Mouse (Mus musculus) urinary bladder, postnatal 4 days (tissue): ENCODE results near the gene Arl4a.

Experiments
- DNase-seq, 2 experiments: peaks; one replicate each; pipeline ENCODE4 v3.0.0; 2021 to 2022; ENCODE audit warnings: low spot score in 2 of 2

Arl4a gene

GRCm38 (mm10) chr12:40009866-40010265 lies 28.0 kb downstream of the Arl4a start:
- DNase-seq: no peak

GRCm38 (mm10) chr12:40008459-40008858 lies 29.4 kb downstream of the Arl4a start:
- no peak for DNase-seq

GRCm38 (mm10) chr12:40004766-40005165 lies 33.1 kb downstream of the Arl4a start:
- DNase-seq: no peak

GRCm38 (mm10) chr12:39998853-39999195 lies 39.0 kb downstream of the Arl4a start:
- DNase-seq: no peak

DNA sequence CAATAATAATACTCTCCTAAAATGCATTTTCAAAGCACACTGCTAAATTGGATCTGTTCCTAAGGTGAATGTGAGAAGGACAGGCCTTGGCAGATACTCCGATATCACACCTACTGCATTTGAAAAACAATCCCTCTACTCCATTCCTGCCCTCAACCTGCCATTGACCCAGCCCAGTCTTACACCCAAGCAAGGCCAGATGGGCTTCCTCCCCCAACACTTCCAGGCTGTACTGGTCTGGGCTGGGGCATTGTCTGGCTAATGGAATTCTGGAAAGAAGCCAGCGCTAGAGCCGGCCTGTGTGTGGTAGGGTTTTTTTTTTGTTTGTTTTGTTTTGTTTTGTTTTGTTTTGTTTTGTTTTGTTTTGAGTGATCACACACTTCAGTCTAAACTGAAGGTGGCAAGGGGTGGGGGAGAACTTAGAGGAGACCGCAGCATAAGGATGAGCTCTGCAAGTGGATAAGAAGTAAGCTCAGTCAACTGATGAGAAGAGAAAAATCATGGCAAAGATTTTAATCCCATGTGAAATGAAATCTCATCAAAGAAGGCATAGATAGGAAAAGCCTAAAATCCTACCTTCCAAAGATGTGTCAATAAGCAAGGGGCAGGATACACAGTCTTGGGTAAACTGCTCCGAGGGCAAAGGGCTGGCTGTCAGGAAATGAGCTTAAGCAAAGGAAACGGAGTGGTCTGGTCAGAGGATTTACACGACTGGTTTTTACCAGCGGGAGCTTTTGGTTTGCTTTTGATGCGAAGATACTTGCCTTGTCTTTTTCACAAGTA lies 39.6 kb downstream of the Arl4a start:
- no peak for DNase-seq

DNA sequence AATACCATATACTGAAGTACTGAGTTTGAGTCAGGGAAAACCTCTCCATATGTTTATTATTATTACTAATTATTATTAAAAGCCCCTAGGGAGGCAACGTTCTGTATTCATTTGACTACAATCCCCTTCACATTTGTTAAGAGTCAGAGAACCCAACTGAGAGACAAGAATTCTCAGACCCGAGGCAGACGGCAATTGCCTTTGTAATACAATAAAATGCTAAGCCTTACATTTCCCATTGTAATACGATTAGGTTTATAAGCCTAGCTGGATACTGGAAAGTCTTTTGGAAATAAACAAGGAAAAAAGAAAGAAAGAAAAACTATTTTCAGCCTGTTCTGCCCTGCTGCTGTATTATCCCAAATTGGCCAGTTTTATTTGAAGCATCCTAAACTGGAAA lies 40.2 kb downstream of the Arl4a start:
- no peak for DNase-seq

DNA sequence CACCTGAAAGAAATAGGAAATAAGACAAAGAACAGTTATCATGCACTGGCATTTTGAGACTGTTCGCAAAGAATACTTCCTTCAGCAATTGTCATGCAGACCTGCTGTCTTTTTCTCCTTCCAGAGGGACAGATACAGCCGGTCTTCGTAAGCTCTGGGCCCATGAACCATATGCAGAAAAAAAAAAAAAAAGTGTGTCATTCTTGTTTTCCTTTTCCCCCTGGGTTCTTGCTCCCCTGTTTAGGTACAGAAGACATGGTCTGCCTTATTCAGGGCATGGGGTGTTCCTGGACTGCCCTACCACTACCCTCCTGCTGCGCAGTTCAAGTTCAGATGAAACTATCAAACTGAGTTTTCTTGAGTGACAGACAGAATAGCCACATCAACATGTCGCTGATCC lies 41.8 kb downstream of the Arl4a start:
- DNase-seq: no peak

DNA sequence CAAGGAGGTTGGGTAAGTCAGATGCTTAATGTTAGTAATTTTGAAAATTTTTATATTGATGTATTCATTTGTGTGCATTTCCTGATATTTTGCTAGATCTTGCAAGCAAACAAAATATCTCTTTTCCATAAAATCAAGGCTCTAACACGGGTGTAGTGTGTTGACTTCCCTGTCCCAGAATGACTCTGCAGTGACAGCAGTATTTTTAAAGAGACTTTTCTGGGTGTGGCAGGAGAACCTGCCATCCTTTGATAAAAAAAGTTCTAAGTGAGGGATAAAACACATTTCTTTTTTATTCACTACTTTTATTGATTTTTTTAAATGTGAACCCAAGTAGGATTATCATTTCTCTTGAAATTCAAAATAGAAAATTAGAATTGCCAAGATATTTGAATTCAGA lies 42.2 kb downstream of the Arl4a start:
- no peak for DNase-seq

GRCm38 (mm10) chr12:39992767-39993302 lies 45.0 kb downstream of the Arl4a start:
- DNase-seq: no peak

- DNase-seq: no peak
Observed at GRCm38 (mm10) chr12:39990830-39991780, 46.7 kb downstream of the Arl4a start.

DNA sequence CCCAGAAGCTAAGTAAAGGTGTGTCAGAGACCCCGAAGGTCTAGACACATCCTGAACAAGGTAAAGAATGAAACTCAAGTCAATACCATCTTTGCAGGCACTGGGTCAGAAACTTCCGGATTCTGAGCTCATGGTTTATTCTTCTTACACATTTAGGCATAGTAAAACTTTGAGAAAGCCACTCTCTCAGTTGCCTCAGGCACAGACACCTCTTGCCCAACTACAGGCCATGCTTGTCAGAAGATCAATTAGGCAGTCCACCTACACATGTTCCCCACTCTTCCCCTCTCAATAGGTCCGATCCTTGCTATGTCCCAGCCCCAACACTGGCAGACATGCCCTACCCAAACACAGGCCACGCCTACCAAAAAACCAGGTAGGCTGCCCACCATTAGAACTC lies 48.7 kb downstream of the Arl4a start:
- DNase-seq: no peak

DNA sequence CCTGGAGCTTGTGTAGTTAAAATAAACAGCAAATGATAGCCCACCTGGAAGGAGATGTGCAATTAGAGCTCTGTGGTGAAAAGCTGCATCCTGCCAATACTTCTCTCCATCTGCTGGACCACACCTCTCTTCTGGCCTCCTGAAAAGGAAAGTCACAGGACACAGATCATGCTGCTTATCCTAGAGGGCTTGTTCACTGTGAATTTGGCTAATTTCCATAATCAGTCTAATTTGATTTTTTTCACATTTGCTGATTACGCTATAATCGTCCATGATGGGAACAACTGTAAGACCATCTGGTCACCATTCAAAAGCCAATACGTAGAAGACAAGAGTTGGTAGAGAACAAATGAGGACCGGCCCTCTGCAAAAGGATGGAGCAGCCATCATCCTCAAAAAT lies 50.6 kb downstream of the Arl4a start:
- DNase-seq: no peak

DNA sequence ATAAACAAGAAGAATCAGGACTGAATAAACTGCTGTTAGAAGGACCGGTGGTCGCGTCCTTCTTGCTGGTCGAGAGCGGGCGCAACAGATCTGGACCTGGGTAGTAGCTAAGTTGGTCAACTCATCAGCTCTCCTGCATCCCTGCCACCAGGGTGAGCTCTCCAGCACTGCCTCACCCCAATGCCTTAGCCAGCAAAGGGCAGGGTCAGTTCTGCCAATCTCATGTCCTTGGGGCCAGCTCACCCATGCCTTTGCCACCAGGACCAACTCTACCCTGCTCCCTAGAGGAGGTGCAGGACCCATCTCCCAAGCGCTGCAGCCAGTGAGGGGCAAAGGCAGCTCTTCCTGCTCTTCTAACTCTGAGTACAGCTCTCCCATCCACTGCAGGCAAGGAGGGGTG lies 52.2 kb downstream of the Arl4a start:
- no peak for DNase-seq

GRCm38 (mm10) chr12:39979792-39980191 lies 58.0 kb downstream of the Arl4a start:
- no peak for DNase-seq

DNA sequence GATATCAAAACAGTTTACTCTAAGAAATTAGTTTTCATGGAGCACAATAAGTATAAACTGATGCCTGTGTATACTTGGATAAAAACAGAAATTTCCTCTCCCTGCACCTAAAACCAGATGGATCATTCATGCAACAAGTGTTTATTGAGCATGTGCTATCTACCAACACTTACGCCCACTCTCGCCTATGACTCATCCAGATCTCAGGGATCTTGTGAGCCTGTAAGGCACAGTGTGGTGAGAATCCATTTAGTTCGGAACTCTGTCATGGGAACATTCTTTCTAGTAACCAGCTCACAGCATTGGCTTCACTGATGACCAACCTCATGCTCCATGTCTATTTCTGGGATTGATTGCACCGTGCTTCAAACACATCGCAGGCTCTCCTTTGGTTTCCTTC lies 58.8 kb downstream of the Arl4a start:
- no peak for DNase-seq

DNA sequence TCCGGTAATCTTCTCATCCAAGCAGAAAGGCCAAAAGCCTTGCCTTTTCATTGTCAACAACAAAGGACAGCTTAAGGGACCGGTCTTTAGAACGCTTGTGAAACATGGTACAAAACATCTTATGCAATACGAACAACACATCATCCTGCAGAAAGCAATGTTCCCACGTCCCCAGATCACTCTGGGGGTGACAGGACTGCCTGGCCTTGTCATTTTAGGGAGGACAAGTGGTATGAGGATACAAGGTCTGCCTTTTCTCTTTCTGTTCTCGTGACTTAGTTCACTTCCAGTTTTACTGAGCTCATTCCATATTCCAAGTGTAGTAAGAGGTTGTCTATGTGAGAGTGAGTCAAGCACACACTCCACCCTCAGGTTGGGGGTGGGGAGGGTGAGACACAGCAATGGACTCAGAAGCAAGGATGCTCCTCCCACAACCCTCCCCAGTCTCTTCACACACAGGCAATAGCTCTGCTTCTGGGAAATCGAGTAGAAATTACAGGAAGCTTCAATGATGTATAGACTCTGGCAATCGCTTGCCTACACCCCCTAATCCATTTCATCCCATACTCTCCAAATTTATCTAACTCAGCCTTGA lies 59.7 kb downstream of the Arl4a start:
- no peak for DNase-seq

DNA sequence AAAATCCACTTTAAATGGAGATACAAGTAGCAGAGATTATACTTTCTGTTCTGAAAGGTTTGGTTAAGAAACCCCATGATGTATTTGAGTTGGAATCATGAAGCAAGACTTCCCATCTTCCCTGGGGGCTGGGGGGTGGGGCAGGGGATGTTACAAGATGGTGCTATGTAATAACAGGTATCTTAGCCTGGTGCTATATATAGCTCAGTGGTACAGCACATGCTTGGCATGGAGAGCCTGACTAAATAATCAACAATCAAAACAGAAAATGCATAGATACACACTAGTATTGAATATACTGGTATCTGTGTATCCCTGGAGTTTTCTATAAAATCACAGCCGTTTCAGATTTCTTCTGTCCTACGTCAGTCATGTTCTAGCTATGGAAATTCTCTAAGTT lies 61.4 kb downstream of the Arl4a start:
- no peak for DNase-seq

- no peak for DNase-seq
Observed at GRCm38 (mm10) chr12:39975829-39976340, 61.9 kb downstream of the Arl4a start.

- no peak for DNase-seq
Observed at GRCm38 (mm10) chr12:39974977-39975583, 62.7 kb downstream of the Arl4a start.

DNA sequence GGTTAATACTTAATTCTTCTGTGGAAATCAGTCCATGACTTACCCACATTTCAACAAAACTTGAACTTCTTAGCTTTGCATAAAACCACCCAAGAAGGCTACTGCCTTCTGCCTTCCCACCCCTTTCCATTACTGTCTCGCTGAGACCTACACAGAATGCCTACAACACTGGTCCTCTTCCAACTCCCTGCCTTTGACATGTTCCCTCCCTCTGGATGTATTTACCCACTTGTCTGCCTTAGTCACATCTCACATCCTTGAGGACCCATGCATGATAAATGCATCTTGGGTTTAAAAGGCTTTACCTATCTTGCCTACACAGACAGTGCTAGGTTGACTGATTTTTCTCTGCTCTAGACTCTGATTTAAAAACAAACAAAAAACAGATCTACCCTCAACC lies 63.6 kb downstream of the Arl4a start:
- DNase-seq: no peak

- no peak for DNase-seq
Observed at GRCm38 (mm10) chr12:39969500-39969899, 68.3 kb downstream of the Arl4a start.

- no peak for DNase-seq
Observed at GRCm38 (mm10) chr12:39968109-39968508, 69.7 kb downstream of the Arl4a start.
